Mouse (Mus musculus): ENCODE results near the gene Eme1. TPM values are rescaled to one million over a fixed set of nuclear protein-coding genes. Genes with fewer than 3 reads are reported as not detected.

Eme1 gene
- total RNA-seq, 2 experiments from 2014 or later: 4.2 to 5.1 TPM

DNA sequence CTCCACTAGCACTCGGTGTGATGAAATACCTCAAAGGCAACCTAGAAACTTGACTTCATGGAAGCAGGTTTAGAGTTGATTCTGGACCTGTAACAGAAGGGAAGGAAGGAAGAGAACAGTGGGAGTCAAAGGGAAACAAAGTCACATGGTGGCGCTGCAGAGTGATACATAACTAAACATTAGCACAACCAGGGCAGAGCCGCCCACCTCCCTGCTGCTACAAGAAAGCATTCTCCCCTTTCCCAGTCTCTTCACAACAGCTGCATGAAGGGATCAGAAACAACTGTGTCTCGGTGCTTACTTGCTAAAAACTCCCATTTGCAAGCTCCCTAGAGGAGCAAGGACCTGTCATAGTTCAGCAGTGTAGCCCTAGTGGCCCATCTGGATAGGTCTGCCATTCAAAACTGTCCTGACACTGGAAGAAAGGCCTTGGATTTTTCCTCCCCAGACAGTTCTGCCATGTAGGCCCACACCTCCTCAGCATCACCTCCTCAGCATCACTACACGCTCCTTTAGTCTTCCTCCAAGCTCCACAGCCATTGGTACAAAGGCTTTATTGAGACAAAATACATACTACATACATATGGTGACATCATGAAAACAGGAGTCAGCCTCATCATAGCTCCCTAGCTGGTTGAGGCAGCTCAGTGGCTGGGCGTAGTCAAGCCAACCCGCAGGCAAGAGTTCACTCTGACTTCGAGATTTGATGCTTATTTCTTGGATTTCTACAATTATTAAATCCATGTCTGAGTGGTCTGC is 9.1 kb downstream of the Eme1 start:
- no peak for DNase-seq

DNA sequence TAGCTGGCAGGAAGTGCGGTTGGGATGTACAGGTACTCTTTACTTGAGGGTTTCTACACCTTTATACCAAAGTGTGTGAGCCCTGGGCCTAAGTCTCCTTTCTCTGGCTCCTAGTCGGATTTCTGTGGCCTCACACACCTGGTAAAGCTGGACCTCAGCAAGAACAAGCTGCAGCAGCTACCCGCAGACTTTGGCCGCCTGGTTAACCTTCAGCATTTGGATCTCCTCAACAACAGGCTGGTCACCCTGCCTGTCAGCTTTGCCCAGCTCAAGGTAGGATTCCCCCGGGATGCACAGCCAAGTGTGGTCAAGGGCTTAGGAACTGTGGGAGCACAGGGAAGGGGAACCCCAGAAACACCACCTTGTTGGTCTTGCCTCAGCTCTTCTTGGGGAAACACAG is 19.3 kb downstream of the Eme1 start:
- no peak for DNase-seq

DNA sequence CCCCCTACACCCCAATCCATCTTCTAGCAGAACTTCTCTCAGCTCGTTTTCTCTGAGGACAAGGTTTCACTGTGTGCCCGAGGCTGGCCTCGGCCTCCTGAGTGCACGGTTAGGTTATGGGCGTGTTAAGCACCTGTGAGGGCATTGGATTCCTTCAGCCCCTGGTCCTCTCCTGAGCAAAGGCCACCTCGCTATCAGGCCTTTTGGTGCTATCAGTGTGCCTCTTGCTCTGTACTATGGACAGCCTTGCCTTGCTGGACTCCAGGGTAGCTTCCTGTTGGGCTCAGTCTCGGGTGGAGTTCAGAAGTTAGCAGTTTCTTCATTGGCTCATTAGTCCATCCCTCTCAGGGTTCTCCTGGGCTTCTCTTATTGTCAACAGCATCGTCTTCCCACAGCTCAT is 20.8 kb downstream of the Eme1 start:
- DNase-seq: no peak

DNA sequence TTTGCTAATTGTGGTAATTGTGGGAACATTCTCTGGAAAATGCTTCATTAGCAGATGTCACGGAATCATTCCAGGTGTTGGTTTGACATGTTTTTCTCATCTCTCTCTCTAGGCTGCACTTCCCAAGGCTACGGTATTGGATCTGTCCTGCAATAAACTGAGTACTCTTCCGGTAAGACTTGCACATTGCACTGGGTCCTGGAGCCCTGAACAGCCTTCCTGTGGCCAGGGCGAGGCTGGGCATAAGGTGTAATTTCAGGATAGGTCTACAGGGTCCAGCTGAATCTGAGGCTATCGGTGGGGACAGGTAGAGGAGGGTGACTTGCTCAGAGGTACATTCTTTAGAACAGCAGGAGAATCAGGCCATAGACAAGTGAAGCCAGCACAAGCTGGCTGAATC is 21.8 kb downstream of the Eme1 start:
- DNase-seq: no peak

DNA sequence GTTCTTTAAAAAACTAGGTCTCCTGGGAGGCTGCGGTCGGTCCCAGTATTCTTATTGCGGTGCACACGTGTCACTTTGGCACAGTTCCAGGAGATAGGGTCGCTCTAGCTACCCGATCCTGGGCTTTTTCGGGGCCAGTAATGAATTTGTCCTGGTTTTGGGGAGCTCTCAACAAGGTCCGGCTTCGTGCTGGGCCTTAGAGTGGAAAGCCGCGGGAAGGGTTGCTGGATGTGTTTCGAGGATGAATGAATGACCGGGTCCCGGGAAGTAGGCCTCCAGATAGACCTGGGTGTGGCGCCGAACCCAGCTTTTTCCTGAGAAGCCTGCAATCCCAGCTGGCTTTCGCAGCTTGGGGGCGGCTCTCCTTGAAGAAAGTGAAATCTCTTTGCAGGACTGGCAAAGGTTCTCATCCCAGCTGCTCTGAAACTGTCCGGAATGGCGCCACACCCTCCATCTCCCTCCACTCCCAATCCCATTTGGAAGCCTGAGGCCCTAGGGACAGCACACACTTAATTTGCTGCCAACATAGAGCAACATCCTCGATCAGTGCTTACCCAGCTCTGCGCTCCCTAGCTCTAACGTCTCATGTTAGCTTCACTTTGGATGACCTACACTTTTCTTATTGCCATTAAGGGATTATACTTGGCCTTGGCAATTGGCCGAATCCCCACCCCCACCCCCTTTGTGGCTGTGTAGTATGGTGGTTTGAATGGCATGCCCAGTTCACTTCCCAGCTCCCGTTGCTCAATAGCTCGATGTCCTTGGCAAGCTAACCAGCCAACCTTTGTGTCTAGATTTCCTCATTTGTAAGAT is 23.4 kb downstream of the Eme1 start:
- DNase-seq: peak; percentile 58

DNA sequence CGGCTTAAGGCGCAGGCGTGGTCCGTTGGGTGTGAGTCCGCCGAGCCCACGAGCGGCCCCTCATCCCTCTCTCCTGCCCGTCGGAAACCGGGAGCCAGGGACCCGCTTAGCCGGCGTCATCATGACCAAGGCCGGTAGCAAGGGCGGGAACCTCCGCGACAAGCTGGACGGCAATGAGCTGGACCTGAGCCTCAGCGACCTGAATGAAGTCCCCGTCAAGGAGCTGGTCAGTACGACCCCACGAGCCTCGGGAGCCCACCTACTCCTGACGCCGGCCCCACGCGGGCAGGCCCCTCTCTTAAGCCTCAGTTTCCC is 23.9 kb downstream of the Eme1 start:
- no peak for DNase-seq

DNA sequence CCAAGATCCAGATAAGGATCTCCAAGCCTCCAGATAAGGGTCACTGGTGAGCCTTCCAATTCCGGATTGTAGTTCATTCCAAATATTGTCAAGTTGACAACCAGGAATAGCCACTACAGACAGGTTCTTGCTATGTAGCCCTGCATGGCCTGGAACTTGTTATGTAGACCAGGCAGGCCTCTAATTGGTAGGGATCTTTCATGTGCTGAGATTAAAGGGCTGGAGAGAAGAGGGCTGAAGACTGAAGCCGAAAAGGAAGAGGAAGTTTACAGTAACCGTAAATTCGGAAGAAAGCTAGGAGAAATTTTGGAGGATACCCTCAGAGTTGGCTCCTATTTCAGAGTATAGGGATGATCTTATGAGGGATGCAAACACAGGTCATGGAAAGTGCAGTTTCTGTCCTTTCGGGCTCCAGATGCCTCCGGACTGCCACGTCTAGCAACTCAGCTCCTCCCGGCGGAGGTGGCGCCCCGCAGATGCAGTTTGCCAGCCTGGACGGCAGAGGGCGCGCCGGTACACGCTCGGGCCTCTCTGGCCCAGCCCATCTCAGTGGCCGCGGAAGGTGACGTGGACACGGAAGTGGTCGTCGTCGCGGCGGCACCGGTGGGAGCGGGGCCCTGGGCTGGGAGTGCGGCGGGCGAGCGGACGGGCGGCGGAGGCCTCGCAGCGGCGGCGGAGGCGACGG is 24.4 kb downstream of the Eme1 start, which contains the start of gene Lrrc59:
Gene Lrrc59 (plus strand): TSS at position 569 of the 685 bp plus-strand sequence.
- DNase-seq: peak; percentile 98

DNA sequence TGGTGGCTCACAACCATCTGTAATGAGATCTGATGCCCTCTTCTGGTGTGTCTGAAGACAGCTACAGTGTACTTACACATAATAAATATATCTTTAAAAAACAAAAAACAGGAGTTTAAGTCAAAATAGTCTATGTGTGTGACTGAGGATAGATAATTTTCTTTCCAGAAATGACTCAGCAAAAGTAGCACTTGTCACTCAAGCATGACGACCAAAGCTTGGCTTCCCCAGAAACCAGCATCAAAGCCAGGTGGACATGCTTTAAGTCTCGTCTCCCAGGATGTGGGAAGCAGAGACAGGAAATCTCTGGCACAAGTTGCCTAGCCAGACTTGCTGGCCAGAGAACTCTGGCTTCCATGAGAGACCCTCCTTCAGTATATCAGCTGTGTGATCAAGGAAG is 31.6 kb downstream of the Eme1 start:
- no peak for DNase-seq

DNA sequence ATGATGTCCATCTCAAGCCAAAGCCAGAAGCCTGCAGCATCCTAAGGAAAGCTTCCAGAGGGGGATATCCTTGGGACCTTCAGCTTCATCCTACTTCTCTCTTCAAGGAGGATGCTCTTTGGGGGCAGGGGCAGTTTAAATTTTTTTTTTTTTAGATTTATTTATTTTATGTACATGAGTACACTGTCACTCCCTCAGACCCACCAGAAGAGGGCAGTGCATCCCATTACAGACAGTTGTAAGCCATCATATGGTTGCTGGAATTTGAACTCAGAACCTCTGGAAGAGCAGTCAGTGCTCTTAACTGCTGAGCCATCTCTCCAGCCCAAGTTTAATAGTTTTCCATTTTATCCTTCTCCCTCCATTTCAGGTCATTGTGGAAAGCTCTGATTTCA is 32.3 kb downstream of the Eme1 start:
- no peak for DNase-seq

DNA sequence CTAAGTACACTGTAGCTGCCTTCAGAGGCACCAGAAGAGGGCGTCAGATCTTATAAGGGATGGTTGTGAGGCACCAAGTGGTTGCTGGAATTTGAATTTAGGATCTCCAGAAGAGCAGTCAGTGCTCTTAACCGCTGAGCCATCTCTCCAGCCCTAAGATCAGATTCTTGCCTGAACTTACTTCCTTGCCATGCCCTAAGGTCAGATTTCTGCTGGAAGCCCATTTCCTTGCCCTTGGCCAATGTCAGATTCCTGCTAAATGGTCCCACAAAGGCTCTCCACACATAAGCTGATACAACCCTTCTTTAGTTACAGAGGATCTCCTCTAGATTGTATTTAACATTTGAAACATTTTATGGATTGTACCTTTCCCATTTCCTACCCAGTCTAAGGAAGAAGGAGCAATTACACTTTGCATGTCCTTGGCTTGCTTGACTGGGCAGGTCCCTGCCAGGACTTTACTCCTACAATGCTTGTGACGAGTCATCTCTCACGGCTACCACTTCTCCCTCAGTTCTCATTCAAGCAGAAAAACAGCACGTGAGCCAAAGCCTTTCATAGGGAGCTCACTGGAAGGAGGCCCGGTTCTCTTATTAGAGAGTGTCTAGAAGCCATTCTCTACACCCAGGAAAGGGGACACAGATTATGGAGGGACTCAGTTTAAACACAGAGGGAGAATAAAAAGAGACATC is 32.9 kb downstream of the Eme1 start:
- DNase-seq: no peak

DNA sequence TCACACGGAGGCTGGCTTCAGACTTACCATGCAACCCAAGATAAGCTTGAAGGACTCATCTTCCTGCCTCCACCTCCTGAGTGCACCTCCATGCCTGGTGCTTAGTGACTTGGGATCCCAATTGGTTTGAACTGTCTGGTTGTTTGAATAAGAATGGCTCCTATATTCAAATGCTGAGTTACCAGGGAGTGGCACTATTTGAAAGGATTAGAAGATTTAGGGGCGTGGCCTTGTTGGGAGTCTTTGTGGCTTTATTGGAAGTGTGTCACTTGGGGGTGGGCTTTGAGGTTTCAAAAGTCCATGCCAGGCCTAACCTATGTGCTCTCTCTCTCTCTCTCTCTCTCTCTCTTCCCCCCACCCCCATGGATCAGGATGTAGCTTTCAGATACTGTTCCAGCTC is 36.1 kb downstream of the Eme1 start:
- DNase-seq: no peak

DNA sequence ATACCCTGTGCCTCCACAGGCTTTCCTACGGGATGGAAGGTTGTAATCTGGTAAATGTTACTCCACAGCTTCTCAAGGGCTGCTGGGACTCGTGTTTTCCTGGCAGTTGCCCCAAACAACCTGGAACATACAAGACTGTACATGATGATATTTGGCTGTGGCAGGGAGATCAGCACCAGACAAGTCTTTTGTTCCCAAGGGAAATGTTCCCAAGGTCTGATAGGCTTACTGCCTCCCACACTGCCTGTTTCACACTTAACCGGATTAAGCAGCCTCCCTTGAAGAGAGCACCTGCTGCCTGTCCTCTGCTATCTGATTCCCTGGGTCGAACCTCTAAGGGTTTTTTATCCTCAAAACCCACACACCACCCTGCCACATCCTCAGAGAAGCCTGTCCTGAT is 38.3 kb downstream of the Eme1 start:
- no peak for DNase-seq

DNA sequence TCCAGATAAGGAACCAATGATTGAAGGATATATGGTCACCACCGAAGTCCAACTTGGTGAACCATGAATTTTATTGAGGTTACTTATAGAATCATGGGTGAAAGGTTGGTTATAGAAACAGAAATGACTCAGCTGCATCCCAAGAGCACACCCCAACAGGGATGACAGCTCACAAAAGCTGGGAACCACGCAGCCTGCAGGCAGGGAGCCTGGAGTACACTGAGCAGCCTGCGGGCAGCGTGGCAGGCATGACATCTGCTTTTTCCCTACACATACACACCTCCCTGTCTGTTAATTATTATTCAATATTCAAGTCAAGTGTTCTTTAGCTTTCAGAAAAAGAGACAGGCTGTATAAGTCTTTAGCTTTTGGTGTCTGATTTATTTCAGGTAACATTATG is 39.2 kb downstream of the Eme1 start:
- DNase-seq: no peak

DNA sequence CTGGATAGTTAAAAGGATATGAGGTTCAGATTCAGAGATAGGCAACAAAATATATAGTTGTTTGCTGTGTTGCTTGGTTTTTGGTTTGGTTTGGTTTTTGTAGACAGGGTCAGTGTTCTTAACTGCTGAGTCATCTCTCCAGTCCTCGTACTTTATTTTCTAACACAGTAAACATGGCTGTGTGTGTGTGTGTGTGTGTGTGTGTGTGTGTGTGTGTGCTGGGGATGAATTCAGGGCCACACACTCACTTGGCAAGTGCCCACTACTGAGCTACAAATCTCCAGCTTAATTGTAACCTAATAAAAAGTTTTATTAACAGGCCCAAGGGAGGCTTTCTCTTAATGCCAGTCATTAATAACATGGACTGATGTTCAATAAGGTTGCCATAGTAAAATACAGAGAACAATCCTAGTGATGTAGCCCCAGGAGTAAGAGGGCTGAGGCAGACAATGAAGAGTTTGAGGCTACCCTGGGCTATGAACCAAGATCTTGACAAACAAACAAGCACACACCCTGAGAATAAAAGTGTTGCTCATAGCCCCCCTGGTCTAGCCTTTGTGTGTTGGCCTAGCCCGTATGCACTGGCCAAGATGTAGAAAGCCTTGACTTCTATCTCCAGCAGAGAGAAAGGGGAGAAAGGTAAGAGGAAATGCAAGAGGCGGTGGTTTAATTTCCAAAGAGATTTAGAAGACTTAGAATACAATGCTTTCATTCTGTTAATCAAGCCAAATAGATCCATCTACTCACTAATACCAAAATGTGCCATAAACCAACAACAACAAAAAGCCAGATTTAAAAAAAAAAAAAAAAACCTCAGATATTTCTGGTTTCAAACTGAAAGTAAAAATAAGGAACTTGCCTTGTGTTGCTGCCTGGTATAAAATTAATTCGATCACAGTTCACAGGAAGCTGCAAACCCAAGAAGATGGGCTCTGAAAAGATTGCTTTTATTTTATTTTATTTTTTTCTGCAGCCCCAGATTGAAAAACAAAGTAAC is 42.7 kb downstream of the Eme1 start:
- no peak for DNase-seq

DNA sequence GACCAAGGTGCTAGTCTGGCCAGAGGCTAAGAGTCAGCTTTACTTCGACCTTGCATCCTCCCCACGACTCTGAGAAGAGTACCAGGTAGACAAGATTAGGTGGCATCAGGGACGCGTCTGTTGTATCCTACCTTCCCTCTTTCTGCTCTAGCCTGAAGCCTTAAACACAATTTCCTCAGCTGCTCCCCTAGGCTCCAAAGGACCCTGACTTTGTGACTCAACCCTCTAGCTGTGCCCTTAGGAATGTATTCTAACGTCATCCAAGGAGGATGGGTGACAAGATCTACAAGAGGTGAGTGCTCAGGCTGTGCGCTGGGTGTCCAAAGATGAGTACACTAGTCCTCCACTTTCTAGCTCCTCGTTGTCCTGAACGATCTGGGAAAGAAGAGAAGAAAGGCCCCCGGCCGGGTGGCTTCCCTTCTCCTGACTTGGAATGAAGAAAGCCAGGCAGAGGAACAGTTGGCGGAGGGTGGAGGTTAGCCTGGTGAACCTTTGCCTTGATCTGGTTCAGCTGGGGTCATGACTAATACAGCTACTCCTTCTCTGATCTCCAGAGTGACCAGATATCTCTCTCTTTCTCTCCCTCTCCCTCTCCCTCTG is 51.3 kb downstream of the Eme1 start:
- DNase-seq: no peak

DNA sequence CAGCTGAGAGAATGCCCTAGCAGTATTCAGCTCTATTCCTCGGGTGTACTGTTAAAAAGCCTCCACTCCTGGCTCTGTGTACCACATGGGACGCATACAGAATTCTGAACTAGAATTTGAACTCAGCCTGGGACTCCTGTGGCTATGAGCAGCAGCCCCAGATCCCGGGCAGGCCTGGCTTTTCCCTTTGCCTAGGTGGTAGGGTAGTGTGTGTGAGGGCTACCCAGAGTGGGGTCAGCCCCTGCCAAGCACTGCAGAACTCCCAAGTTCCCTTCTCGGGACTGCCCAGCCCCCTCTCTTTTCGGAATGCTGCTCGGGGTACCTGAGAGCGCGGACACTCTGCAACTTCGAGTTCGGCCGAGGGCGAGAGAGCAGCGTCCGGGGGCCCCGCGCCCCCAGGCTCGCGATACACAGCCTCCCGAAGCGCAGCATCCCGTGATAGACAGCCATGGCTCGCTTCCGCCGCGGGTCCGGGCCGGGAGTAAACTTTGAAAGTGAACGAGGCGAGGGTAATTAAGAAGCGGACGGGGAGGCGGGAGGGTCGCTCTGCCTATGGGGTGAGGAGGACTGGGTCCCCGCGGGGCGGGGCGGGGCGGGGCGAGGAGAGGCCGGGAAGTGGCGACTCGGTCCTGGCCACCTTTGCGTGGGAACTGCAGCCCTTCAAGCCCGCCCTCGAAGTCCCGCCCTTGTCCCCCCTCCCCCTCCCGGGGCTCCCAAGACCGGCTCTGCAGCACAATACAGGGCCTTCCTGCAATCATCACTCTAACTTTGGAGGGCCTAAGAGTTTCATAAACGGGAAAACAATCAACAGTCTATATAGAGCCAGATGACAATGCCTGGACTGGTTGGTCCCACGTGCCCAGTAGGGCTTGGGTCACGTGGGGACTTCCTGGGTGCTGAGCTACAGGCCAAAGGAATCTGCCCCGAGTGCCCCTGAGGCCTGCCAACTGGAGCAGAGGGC is 52.2 kb downstream of the Eme1 start, which contains the start of gene Acsf2:
Gene Acsf2 (minus strand): TSS at position 551 of the 961 bp plus-strand sequence.
- DNase-seq: peak; percentile 88

DNA sequence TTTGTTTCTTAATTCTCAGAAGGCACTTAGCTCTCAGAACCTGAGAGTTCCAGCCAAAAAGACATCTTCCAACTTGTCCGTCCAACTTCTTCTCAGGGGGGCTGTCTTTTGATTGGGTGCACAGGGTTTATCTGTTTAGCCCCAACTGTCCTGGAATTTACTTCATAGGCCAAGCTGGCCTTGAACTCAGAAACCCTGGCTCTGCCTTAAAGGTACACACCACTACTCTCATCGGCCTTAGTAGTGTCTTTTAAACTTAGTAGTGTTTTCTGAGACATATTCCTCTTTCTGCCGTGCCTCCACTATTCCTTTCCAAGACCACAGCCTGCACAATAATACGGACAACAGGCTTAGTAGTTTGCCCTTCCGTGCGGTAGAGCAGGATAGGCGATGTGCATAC is 53.3 kb downstream of the Eme1 start:
- no peak for DNase-seq

DNA sequence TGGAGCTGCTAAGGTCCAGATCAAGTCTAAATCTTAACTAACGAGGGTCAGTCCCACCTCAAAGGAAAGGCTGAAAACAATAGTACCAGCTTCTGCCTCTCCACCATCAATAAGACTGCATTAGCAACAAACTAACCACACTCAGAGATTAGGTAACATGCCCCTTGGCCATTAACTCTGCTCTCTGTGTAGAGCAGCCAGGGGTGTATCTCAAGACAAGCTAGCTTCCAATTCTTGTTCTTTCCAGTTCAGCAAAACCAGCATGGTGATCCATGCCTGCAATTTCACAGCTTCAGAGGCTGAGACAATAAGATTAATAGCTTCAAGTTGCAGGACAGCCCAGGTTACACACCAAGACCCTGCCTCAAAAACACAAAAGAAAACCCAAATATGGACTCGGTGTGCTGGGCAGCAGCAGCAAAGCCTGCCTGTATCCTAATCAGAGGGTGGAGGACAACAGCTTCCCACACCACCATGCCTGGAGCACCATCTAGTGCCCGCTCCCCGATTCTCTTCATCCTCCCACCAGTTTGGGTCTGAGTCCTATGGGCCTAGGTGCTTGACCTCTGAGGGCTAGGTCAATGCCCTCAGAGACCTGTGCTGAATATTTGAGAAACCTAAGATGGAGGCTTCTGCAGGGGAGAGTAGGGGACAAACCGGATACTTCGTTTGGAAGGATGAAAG is 55.2 kb downstream of the Eme1 start:
- DNase-seq: no peak

DNA sequence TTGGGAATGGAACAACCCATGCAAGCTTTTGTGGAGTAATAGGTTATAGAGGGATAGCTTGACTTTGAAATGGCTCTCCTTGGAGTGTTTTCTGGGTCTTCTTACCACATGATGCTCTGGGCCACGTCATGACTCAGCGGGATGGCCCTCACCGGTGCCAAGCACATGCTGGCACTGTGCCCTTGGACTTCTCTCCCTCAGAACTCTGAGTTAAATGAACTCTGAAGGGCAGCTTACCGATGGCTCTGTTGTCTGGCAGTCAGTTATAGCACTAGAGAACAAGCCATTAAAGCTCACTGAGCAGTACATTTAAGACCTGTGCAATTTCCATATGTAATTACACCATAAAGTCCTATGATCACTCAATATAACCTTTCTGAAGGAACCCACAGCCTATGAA is 56.4 kb downstream of the Eme1 start:
- DNase-seq: peak; percentile 72

All from heart, postnatal 4 days (tissue).